Mouse (Mus musculus): ENCODE measurements around the gene Gm20715. TPM values are rescaled to one million over a fixed set of nuclear protein-coding genes. Genes with fewer than 3 reads are reported as not detected.

Gm20715 gene
- polyA plus RNA-seq, 2 experiments = 0.03 TPM; not detected in 1

DNA sequence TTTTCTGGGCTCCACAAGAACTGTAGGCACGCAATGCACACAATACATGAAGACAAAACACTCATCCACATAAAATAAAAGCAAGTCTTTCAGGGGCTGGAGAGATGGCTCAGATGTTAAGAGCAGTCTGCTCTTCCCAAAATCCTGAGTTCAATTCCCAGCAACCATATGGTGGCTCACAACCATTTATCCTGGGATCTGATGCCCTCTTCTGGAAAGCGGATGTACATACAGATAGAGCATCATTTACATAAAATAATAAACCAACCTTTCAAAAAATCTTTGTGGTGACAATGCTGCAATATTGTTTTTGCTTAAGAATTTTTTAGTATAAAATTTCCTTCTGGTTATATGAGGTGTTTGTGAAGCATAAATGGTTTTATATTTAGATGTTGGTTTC is 28.6 kb upstream of the Gm20715 start:
- Histone ChIP-seq H3K27ac (replicated peaks; ENCODE audit: low read depth, low read length) (no peak overlapping the region), H3K27me3 (ENCODE audit: control insufficient read depth, insufficient read depth, low read length) (no peaks in the 10 kb centered on the region), H3K4me3 (replicated peaks; ENCODE audit: low read length) (no peak overlapping the region), H3K4me2 (replicated peaks; ENCODE audit: low read depth, low read length, severe bottlenecking) (no peak overlapping the region), H3K9ac (ENCODE audit: low read depth, low read length, severe bottlenecking) (no peak overlapping the region), H3K9me3 (ENCODE audit: control insufficient read depth, low read length) (no peaks in the 10 kb centered on the region), H3K4me1 (ENCODE audit: control insufficient read depth, insufficient read depth, low read length) (peaks cover 5% of the 10 kb centered on the region), H3K36me3 (ENCODE audit: control insufficient read depth, insufficient read depth, low read length) (0 out of 2 replicates have a peak, but pooled peaks cover 2% of the 10 kb centered on the region)
- no peak for DNase-seq (ENCODE audit: low spot score)
- no peak for TF ChIP-seq POLR2A (IDR thresholded peaks at IDR 0.05; ENCODE audit: borderline replicate concordance, extremely low read depth, insufficient read depth, insufficient read length)
- ATAC-seq (ENCODE audit: low FRiP score, low read depth) = no peak
- whole genome bisulfite sequencing = 84% methylated on average over 2 of the region's 2 CpGs

DNA sequence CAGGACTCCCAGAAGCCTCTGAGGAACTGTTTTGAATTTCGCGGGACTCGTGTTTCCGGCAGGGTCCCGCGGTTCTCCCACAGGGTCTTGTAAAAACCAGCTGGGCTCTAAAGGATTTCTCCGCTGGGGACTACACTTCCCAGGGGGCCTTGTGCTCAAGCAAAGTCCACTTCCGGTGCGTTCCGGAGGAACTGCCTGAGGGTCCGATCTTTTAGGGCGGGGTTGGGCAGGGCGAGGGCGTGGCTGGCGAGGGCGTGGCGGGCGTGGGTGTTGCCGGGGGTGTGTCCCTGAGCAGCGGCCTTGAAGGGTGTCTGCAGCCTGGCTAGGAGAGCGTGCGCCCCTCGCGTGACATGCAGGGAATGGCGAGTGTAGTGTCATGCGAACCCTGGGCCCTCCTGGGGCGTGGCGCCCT is 27.0 kb upstream of the Gm20715 start, which contains the start of gene Zfp28:
Gene Zfp28 (plus strand): TSS at position 252 of the 412 bp plus-strand sequence.
- ATAC-seq (ENCODE audit: low FRiP score, low read depth) (peak; percentile 97), DNase-seq (ENCODE audit: low spot score) (peak; percentile 98)
- Histone ChIP-seq H3K9ac (ENCODE audit: low read depth, low read length, severe bottlenecking) (peak within 1 kb of the TSS; percentile 62), H3K27me3 (ENCODE audit: control insufficient read depth, insufficient read depth, low read length) (no peaks in the 10 kb centered on the region), H3K4me3 (replicated peaks; ENCODE audit: low read length) (peak within 1 kb of the TSS; percentile 57), H3K36me3 (ENCODE audit: control insufficient read depth, insufficient read depth, low read length) (peaks cover 6% of the 10 kb centered on the region; the same call in 1 of the 2 replicates), H3K27ac (replicated peaks; ENCODE audit: low read depth, low read length) (no peak within 1 kb of the TSS), H3K9me3 (ENCODE audit: control insufficient read depth, low read length) (no peaks in the 10 kb centered on the region), H3K4me2 (replicated peaks; ENCODE audit: low read depth, low read length, severe bottlenecking) (peak within 1 kb of the TSS; percentile 79), H3K4me1 (ENCODE audit: control insufficient read depth, insufficient read depth, low read length) (peaks cover 5% of the 10 kb centered on the region)
- 0 out of 2 replicates have a peak, but pooled peaks have one; percentile 12 for TF ChIP-seq POLR2A (IDR thresholded peaks at IDR 0.05; ENCODE audit: borderline replicate concordance, extremely low read depth, insufficient read depth, insufficient read length)
- WGBS = 0% methylated on average over 27 of the region's 28 CpGs

DNA sequence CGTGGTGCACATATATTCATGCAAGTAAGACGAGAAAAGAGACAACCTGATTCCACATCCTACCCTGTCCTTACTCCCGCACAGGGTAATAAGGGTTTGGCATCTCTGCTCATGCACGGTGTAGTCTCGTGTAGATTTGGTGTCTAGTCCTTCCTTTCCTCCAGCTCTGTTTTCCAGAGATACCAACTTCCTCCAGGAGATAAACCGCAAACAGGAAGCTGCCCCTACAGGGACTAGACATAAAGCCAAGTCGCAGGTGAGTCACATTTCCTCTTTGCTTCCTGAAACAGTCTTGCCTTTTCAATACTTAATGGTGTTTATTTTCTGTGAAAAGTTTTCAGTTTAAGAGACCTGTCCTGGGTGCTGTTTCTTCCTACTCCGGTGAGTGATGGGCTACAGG is 26.1 kb upstream of the Gm20715 start:
- Histone ChIP-seq H3K9me3 (ENCODE audit: control insufficient read depth, low read length) (no peaks in the 10 kb centered on the region), H3K4me3 (replicated peaks; ENCODE audit: low read length) (peak overlapping the region; percentile 57), H3K27me3 (ENCODE audit: control insufficient read depth, insufficient read depth, low read length) (no peaks in the 10 kb centered on the region), H3K4me2 (replicated peaks; ENCODE audit: low read depth, low read length, severe bottlenecking) (peak overlapping the region; percentile 79), H3K27ac (replicated peaks; ENCODE audit: low read depth, low read length) (no peak overlapping the region), H3K36me3 (ENCODE audit: control insufficient read depth, insufficient read depth, low read length) (peaks cover 3% of the 10 kb centered on the region; the same call in 1 of the 2 replicates), H3K9ac (ENCODE audit: low read depth, low read length, severe bottlenecking) (peak overlapping the region; percentile 62; the same call in 1 of the 2 replicates), H3K4me1 (ENCODE audit: control insufficient read depth, insufficient read depth, low read length) (peaks cover 5% of the 10 kb centered on the region)
- DNase-seq (ENCODE audit: low spot score) (no peak), ATAC-seq (ENCODE audit: low FRiP score, low read depth) (no peak)
- TF ChIP-seq POLR2A (IDR thresholded peaks at IDR 0.05; ENCODE audit: borderline replicate concordance, extremely low read depth, insufficient read depth, insufficient read length) = no peak
- WGBS = 72% methylated on average over 8 of the region's 8 CpGs

DNA sequence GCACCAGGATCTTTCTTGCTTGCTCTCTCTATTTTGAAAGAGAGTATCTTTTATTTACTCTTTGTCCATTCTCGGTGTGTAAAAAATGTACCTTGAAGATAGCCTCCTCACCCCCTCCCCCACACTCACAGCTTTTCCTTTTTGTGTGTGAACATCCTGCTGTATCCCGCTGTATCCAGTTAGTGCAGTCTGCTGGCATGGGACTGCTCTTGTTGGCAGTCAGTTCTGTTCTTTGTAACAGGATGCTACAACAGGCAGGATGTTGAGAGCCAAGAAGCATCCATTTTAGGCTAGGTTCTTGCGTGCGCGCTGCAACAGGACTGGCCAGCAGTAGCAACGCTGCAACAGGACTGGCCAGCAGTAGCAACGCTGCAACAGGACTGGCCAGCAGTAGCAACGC is 23.1 kb upstream of the Gm20715 start:
- no peak for ATAC-seq (ENCODE audit: low FRiP score, low read depth)

DNA sequence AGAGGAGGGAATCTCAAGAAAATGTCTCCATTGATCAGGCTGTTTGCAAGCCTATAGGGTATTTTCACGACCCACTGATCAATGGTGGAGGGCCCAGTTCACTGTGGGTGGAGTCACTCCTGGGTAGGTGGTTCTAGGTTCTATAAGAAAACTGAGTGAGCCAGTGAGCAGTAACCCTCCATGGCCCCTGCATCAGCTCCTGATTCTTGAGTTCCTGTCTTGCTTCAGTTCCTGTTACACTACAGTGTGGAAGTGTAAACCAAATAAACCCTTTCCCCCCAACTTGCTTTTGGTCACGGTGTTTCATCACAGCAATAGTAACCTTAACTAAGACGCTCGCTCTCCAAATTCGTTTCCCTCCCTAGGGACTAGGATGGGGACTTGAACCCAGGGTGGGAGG is 21.1 kb upstream of the Gm20715 start:
- WGBS = 88% methylated on average over 5 of the region's 5 CpGs
- no peak overlapping the region for H3K27ac ChIP-seq (replicated peaks; ENCODE audit: low read depth, low read length)
- H3K4me2 ChIP-seq (replicated peaks; ENCODE audit: low read depth, low read length, severe bottlenecking) = no peak overlapping the region
- peaks cover 41% of the 10 kb centered on the region for H3K36me3 ChIP-seq (ENCODE audit: control insufficient read depth, insufficient read depth, low read length)
- H3K27me3 ChIP-seq (ENCODE audit: control insufficient read depth, insufficient read depth, low read length) = no peaks in the 10 kb centered on the region
- ATAC-seq (ENCODE audit: low FRiP score, low read depth) = no peak
- no peak for TF ChIP-seq POLR2A (IDR thresholded peaks at IDR 0.05; ENCODE audit: borderline replicate concordance, extremely low read depth, insufficient read depth, insufficient read length)
- no peak overlapping the region for H3K4me3 ChIP-seq (replicated peaks; ENCODE audit: low read length)
- no peaks in the 10 kb centered on the region for H3K9me3 ChIP-seq (ENCODE audit: control insufficient read depth, low read length)
- DNase-seq (ENCODE audit: low spot score) = no peak
- no peak overlapping the region for H3K9ac ChIP-seq (ENCODE audit: low read depth, low read length, severe bottlenecking)
- peaks cover 2% of the 10 kb centered on the region for H3K4me1 ChIP-seq (ENCODE audit: control insufficient read depth, insufficient read depth, low read length)

More for the DNA sequence above, 23.1 kb upstream of the Gm20715 start:
- Histone ChIP-seq H3K4me3 (replicated peaks; ENCODE audit: low read length) (no peak overlapping the region), H3K9me3 (ENCODE audit: control insufficient read depth, low read length) (no peaks in the 10 kb centered on the region), H3K36me3 (ENCODE audit: control insufficient read depth, insufficient read depth, low read length) (peaks cover 29% of the 10 kb centered on the region), H3K9ac (ENCODE audit: low read depth, low read length, severe bottlenecking) (no peak overlapping the region), H3K4me1 (ENCODE audit: control insufficient read depth, insufficient read depth, low read length) (peaks cover 5% of the 10 kb centered on the region), H3K27ac (replicated peaks; ENCODE audit: low read depth, low read length) (no peak overlapping the region), H3K4me2 (replicated peaks; ENCODE audit: low read depth, low read length, severe bottlenecking) (no peak overlapping the region), H3K27me3 (ENCODE audit: control insufficient read depth, insufficient read depth, low read length) (no peaks in the 10 kb centered on the region)
- no peak for TF ChIP-seq POLR2A (IDR thresholded peaks at IDR 0.05; ENCODE audit: borderline replicate concordance, extremely low read depth, insufficient read depth, insufficient read length)
- no peak for DNase-seq (ENCODE audit: low spot score)
- 93% methylated on average over 8 of the region's 8 CpGs for WGBS
